Mouse (Mus musculus) CH12.LX (cell line): Measurements from ENCODE around the gene Spg11. TPM values are rescaled to one million over a fixed set of nuclear protein-coding genes. Genes with fewer than 3 reads are reported as not detected.

ENCODE experiments used
- DNase-seq: peaks from one replicate; pipeline ENCODE4 v3.0.0-alpha.2; 2013; ENCODE audit errors: extremely low read depth
- H3K27ac ChIP-seq: 2 replicates; pipeline ENCODE4 v1.5.1; 2012; ENCODE audit warnings: low read depth, mild to moderate bottlenecking, control low read depth, moderate library complexity; ENCODE audit not compliant: insufficient read depth
- H3K27me3 ChIP-seq: replicated peaks from 2 replicates; pipeline ENCODE3; 2012; ENCODE audit warnings: inconsistent platforms
- H3K36me3 ChIP-seq, 2 experiments: replicated peaks in 1 of 2; 2 replicates each; pipeline versions ENCODE3 to v1.6.1; 2012; ENCODE audit warnings: inconsistent platforms in 1 of 2, low read length in 1 of 2, mild to moderate bottlenecking in 1 of 2, mixed read lengths in 1 of 2, moderate library complexity in 1 of 2; ENCODE audit not compliant: control insufficient read depth in 1 of 2, insufficient read depth in 1 of 2
- H3K4me1 ChIP-seq, 2 experiments: 2 replicates each; pipeline ENCODE4 v1.6.1; 2012; ENCODE audit warnings: inconsistent platforms in 1 of 2, moderate library complexity in 1 of 2; ENCODE audit not compliant: insufficient read depth in 2 of 2, control insufficient read depth in 1 of 2
- H3K4me2 ChIP-seq: 2 replicates; pipeline ENCODE4 v1.6.1; 2012; ENCODE audit warnings: low read depth, mild to moderate bottlenecking, control low read depth; ENCODE audit not compliant: poor library complexity, insufficient read depth, severe bottlenecking
- H3K4me3 ChIP-seq, 3 experiments: fragments of 150-350 bp in 1 of 3; sonication (generic) in 1 of 3; replicated peaks in 1 of 3; 2 replicates each; pipeline versions ENCODE3 to v1.5.1; 2011 to 2012; ENCODE audit warnings: low read depth in 2 of 3, low read length in 2 of 3, mild to moderate bottlenecking in 2 of 3, moderate library complexity in 2 of 3, control low read depth in 1 of 3, improper control_type of control experiment in 1 of 3, inconsistent platforms in 1 of 3, mixed read lengths in 1 of 3; ENCODE audit not compliant: poor library complexity in 1 of 3
- H3K79me2 ChIP-seq: replicated peaks from 2 replicates; pipeline ENCODE4 v1.6.1; 2012; ENCODE audit warnings: mild to moderate bottlenecking, moderate library complexity; ENCODE audit not compliant: control insufficient read depth, poor library complexity, insufficient read depth, severe bottlenecking; ENCODE audit errors: extremely low read depth
- H3K9ac ChIP-seq: 2 replicates; pipeline ENCODE4 v1.6.1; 2012; ENCODE audit warnings: low read depth, mild to moderate bottlenecking, control low read depth, moderate library complexity; ENCODE audit not compliant: insufficient read depth
- H3K9me3 ChIP-seq: replicated peaks from 2 replicates; pipeline ENCODE3; 2012; ENCODE audit warnings: low read length, inconsistent platforms, mixed read lengths
- BHLHE40 ChIP-seq: IDR thresholded peaks from 2 replicates; pipeline ENCODE4 v1.6.1; 2011; ENCODE audit warnings: mild to moderate bottlenecking, low read depth, low read length, improper control_type of control experiment
- CTCF ChIP-seq, 2 experiments: IDR thresholded peaks in 1 of 2; conservative IDR thresholded peaks in 1 of 2; 2 replicates each; pipeline ENCODE4 v1.5.1; 2011 to 2012; ENCODE audit warnings: low read depth in 2 of 2, low read length in 2 of 2, improper control_type of control experiment in 1 of 2, inconsistent platforms in 1 of 2, mild to moderate bottlenecking in 1 of 2, moderate library complexity in 1 of 2
- EP300 ChIP-seq: IDR thresholded peaks from 2 replicates; pipeline ENCODE4 v1.6.1; 2011; ENCODE audit warnings: low read length, improper control_type of control experiment
- MAFK ChIP-seq: IDR thresholded peaks from 2 replicates; pipeline ENCODE4 v1.6.1; 2011; ENCODE audit warnings: low read length, improper control_type of control experiment; ENCODE audit not compliant: insufficient replicate concordance
- MEF2A ChIP-seq: IDR thresholded peaks from 2 replicates; pipeline ENCODE4 v1.6.1; 2014; ENCODE audit warnings: low read depth, mild to moderate bottlenecking, inconsistent platforms, low read length, improper control_type of control experiment, borderline replicate concordance
- PAX5 ChIP-seq: IDR thresholded peaks from 2 replicates; pipeline ENCODE4 v1.6.1; 2012; ENCODE audit warnings: low read length, inconsistent platforms, mixed read lengths
- USF1 ChIP-seq: IDR thresholded peaks from 2 replicates; pipeline ENCODE4 v1.6.1; 2014; ENCODE audit warnings: low read depth, mild to moderate bottlenecking, inconsistent platforms, low read length, improper control_type of control experiment
- USF2 ChIP-seq: conservative IDR thresholded peaks from 2 replicates; pipeline ENCODE4 v1.6.1; 2011; ENCODE audit warnings: low read depth, low read length, improper control_type of control experiment
- dilution Hi-C: fragments of 300-500 bp; cut with MboI; formaldehyde crosslinking; loops from 2 replicates; pipeline ENCODE4 v1.14.3; 2020; ENCODE audit warnings: low sequenced_read_pairs; ENCODE audit not compliant: extremely low pct_unique_long_range_greater_than_20kb, extremely low pct_ligation_motif_present
- in situ Hi-C: fragments of 300-500 bp; cut with MboI; formaldehyde crosslinking; loops from 3 replicates; pipeline ENCODE4 v1.14.3; 2019; ENCODE audit warnings: low sequenced_read_pairs, low pct_ligation_motif_present, low pct_unique_long_range_greater_than_20kb, mixed read lengths
- polyA plus RNA-seq: library from polyadenylated mRNA; unstranded; fragments of >175 nt; gene quantifications from 2 replicates; pipeline ENCODE4 v1.2.1, GENCODE M21; 2012; ENCODE audit warnings: low read depth; ENCODE audit not compliant: insufficient read length
- total RNA-seq, 2 experiments: library from RNA; depleted of rRNA; stranded (reverse); fragments of 300-350 nt in 1 of 2; fragments of >200 nt in 1 of 2; gene quantifications; 2 replicates each; pipeline ENCODE4 v1.2.3; 2012 to 2014

Gene Spg11
- total and polyA plus RNA-seq, 3 experiments = 7.5 to 11.4 (median 10.7) TPM

DNA sequence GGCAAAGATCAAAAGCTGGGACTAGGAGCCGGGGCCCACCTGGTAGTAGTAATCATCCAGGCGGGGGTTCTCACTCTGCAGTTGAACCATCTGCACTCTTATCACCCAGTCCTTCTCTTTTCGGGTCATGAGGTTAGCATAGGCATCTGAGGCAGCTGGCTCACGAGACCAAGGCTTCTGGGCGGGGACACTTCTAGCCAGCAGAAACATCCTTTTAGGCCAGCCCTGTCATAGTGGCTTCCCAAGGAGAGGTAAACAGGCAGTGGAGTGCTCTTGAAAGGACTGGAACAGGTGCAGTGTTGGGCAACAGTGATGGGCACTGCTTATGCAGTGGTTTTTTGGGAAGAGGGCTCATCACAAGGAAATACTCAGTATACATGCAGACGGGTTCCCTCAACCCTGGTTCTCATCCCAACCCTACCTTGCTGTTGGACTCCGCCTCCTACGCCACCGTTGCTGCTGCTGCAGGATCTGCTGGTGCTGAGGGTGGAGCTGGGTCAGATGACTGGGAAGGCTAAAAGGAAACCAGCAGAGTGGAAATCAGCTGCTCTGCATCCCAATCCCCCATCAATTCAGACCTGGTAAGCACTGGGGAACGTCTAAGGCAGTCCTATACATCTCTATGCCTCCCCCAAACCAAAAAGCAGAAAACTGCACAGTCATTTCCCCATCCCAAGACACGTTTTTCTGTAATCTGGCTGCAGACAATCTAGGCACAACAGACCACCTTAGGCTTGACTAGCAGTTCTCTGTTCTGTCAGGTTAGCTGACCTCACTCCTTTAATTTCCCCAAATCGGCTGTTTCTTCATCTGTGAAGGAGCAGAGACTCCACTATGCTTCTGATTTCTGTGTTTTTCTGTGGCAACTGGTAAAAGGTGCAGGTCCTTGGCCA lies 7.7 kb upstream of the Spg11 start:
- no peaks in the 10 kb centered on the region for H3K79me2 ChIP-seq
- dilution Hi-C loops (no loop called here), in situ Hi-C loops (no loop called here)
- no peak overlapping the region for H3K27ac ChIP-seq
- no peak for DNase-seq
- H3K27me3 ChIP-seq = peaks cover 10% of the 10 kb centered on the region
- TF ChIP-seq MEF2A (no peak), BHLHE40 (peak; percentile 55; the same call in 1 of the 2 replicates)
- H3K9ac ChIP-seq = no peak overlapping the region
- no peaks in the 10 kb centered on the region for H3K9me3 ChIP-seq
- no peaks in the 10 kb centered on the region for H3K36me3 ChIP-seq
- H3K4me3 ChIP-seq = no peak overlapping the region
- no peak overlapping the region for H3K4me2 ChIP-seq
- peaks cover 0 to 14% of the 10 kb centered on the region in 2 experiments; a peak in 2 of 4 replicates for H3K4me1 ChIP-seq

- in situ Hi-C loops = loop anchor here (5.0 kb wide), 1 partner anchor 45 kb away; the partner anchor contains the start of gene Trim69
- Histone ChIP-seq H3K27ac (no peak overlapping the region), H3K79me2 (peaks cover 8% of the 10 kb centered on the region), H3K4me2 (peak overlapping the region; percentile 79), H3K4me1 (peaks cover 2 to 17% of the 10 kb centered on the region in 2 experiments; a peak in 3 of 4 replicates), H3K9ac (peak overlapping the region; percentile 89; the same call in 1 of the 2 replicates), H3K36me3 (peaks cover 16 to 25% of the 10 kb centered on the region in 2 experiments), H3K9me3 (no peaks in the 10 kb centered on the region), H3K27me3 (no peaks in the 10 kb centered on the region), H3K4me3 (peak overlapping the region in 1 of 3 experiments; percentile 77)
- no peak for TF ChIP-seq CTCF (conservative IDR thresholded peaks at IDR 0.05 in 1 of 2, IDR thresholded peaks at IDR 0.05 in 1 of 2; ENCODE audit: low read depth in 2 of 2, low read length in 2 of 2)
- peak; percentile 99 for TF ChIP-seq MAFK
- dilution Hi-C loops = no loop called here
- no peak for DNase-seq
Observed at GRCm38 (mm10) chr2:122116888-122117287, 1.3 kb downstream of the Spg11 start.

DNA sequence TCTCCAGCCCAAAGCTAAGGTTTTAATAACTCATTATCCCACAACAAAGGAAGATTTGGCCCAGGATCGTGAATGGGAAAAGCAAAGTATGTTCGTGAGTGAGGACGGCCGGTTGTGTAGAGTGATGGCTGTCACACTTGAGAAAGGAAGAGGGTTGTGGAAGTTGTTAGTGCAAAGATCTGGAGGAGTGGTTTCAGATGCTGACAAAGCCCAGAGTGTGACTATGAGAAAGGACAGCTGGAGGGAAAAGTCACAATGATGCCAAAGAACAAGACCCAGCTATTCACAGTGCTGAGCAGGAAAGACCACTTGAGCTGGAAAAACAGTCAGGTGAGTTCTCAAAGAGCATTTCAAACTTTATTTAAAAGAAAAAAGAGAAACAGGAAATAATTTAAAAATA lies 8.5 kb downstream of the Spg11 start:
- Histone ChIP-seq H3K27me3 (no peaks in the 10 kb centered on the region), H3K4me2 (no peak overlapping the region), H3K4me3 (no peak overlapping the region), H3K9me3 (peaks cover 2% of the 10 kb centered on the region), H3K79me2 (no peaks in the 10 kb centered on the region), H3K4me1 (peaks cover 0 to 21% of the 10 kb centered on the region in 2 experiments; a peak in 2 of 4 replicates), H3K36me3 (peaks cover 35 to 69% of the 10 kb centered on the region in 2 experiments), H3K9ac (no peak overlapping the region), H3K27ac (no peak overlapping the region)
- TF ChIP-seq PAX5 = no peak
- TF ChIP-seq EP300 = no peak
- no peak for TF ChIP-seq USF1
- no peak for TF ChIP-seq USF2
- in situ Hi-C loops = no loop called here
- dilution Hi-C loops = no loop called here
- no peak for DNase-seq
